Mouse (Mus musculus): ENCODE results near the gene Dennd5a. TPM values are rescaled to one million over a fixed set of nuclear protein-coding genes. Genes with fewer than 3 reads are reported as not detected.

The Dennd5a gene
- total RNA-seq, 2 experiments from 2014 or later, result 50.2 to 57.4 TPM

GRCm38 (mm10) chr7:109967805-109968579, 7.7 kb upstream of the Dennd5a start:
- intact Hi-C loops (cut with DNase I; ENCODE audit: low total_unique reads), result no loop called here
- DNase-seq, result peak; percentile 17

GRCm38 (mm10) chr7:109965658-109966057, 5.4 kb upstream of the Dennd5a start:
- DNase-seq, result no peak
- intact Hi-C loops (cut with DNase I; ENCODE audit: low total_unique reads), result no loop called here

DNA sequence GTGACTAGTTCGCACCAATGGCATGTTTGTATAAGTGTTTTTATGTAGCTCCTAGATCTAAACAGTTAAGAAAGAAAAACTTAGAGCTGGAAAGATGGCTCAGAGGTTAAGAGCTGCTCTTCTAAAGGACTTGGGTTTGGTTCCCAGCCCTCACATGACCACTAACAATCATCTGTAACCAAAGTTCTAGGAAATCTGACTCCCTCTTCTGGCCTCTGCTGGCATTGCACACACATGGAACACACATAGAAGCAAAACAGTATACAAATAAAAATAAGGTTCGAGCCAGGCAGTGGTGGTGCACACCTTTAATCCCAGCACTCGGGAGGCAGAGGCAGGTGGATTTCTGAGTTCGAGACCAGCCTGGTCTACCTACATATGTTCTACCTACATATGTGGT, 3.4 kb upstream of the Dennd5a start:
- DNase-seq, result no peak
- intact Hi-C loops (cut with DNase I; ENCODE audit: low total_unique reads), result no loop called here

DNA sequence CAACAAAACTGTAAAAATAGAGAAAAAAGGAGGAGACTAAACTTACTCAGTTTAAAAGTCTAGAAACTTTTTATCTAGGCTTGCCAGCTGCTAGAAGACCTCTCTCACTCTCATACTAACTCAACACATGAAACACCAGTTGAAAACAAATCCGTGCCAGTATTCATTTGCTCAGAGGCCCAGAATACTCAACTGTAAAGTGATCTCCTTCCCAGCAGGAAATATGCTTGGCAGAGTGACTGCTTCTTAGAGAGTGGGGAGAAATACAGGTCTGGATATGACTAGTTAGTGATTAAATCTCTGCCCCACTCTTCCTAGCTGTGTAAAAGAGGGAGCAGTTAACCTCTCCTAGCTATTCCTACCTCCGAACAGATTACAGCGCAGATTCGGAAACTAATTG, 2.3 kb upstream of the Dennd5a start:
- no peak for DNase-seq
- intact Hi-C loops (cut with DNase I; ENCODE audit: low total_unique reads), result no loop called here

- no peak for DNase-seq
- intact Hi-C loops (cut with DNase I; ENCODE audit: low total_unique reads), result no loop called here
These were observed 1.3 kb upstream of the Dennd5a start for GRCm38 (mm10) chr7:109961570-109961969.

GRCm38 (mm10) chr7:109960613-109961154, 414 bp upstream of the Dennd5a start:
- intact Hi-C loops (cut with DNase I; ENCODE audit: low total_unique reads), result no loop called here
- DNase-seq, result no peak

DNA sequence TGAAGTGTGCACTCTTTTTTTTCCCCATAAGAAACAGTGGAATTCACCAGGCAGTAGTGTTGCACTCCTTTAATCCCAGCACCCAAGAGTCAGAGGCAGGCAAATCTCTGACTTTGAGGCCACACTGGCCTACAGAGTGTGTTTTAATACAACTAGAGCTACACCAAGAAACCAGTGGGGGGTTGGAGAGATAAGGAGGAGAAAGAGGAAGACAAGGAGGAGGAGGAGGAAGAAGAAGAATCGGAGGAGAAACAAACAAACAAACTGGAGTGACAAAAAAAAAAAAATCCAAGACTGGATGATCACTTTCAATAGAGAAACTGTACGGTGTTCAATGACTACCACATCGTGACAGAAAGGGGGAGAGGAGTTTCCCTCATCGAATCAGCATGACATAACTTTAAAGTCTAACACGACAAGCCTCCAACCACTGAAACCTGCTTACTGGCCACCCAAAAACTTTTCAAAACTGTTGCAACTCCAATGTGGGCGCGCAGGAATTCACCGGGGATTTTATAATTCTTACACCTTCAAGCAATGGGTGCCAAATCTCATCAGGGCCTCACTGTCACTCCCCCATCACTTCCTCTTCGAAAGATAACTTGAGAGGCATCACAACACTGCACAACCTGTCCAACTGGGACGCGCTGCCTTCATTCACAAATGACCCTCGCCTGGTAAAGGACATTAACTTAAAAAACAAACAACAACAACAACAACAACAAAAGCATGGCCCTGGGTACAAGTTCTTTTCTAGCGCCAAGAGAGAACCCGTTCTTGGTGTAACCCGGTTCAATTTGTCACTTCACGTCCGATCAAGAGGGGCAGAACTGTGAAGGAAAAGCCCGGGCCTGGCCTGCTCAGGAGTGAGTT, 1.2 kb downstream of the Dennd5a start:
- intact Hi-C loops (cut with DNase I; ENCODE audit: low total_unique reads), result no loop called here
- peak; percentile 33 for DNase-seq

- intact Hi-C loops (cut with DNase I; ENCODE audit: low total_unique reads), result no loop called here
- DNase-seq, result no peak
These were observed 2.1 kb downstream of the Dennd5a start for GRCm38 (mm10) chr7:109957996-109958789.

- DNase-seq, result no peak
- intact Hi-C loops (cut with DNase I; ENCODE audit: low total_unique reads), result no loop called here
These were observed 5.5 kb downstream of the Dennd5a start for GRCm38 (mm10) chr7:109954622-109955401.

- intact Hi-C loops (cut with DNase I; ENCODE audit: low total_unique reads), result no loop called here
- DNase-seq, result no peak
These were observed 9.0 kb downstream of the Dennd5a start for GRCm38 (mm10) chr7:109951297-109951696.

DNA sequence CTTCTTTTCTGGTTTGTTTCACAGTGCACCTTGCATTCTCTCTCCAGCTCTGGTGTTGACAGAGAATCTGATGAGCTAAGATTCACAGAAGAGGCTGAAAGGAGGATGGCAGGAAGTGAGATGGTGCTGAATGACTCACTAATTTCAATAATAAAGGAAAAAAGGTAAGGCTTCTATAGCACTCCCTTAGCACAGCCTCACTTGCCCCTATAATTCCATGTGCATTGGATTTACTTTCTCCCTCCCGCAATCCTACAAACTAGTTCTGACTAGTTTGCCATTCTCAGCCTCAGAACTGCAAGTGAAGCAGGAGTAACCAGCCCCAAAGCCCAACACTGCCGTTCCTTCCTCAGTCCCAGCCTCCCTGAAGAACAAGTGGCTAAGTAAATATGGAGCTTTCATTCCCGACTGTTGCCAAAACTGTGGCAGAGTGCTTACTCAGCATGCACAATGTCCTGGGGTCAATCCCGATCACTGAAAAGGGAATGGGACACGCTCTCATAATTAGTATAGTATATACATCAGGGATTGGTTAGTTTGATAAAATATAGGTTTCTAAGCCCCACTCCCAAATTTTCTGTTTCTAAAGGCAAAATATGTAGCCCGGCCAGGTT, 15.7 kb downstream of the Dennd5a start:
- intact Hi-C loops (cut with DNase I; ENCODE audit: low total_unique reads), result no loop called here
- no peak for DNase-seq

GRCm38 (mm10) chr7:109929628-109930027, 30.6 kb downstream of the Dennd5a start:
- DNase-seq, result no peak
- intact Hi-C loops (cut with DNase I; ENCODE audit: low total_unique reads), result no loop called here

DNA sequence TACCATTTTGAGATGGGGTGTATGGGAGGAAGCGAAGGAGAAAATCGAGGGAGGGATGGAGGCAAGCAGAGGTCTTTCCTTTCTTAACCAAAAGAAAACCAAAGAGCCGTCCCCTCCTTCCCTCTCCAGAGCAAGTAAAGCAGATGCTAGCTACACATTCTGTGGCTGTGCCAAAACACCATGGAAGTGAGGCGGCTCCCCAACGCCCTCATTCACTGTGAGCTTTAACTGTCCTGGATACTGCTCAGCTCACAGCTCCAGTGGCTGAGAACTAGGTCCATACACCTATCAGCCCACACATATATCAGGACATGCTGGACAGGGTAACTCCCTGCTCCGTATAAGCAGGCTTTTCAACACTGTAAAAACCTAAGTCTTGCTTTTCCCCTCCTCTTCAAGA, 31.9 kb downstream of the Dennd5a start:
- no peak for DNase-seq
- intact Hi-C loops (cut with DNase I; ENCODE audit: low total_unique reads), result no loop called here

GRCm38 (mm10) chr7:109924965-109925364, 35.3 kb downstream of the Dennd5a start:
- intact Hi-C loops (cut with DNase I; ENCODE audit: low total_unique reads), result no loop called here
- DNase-seq, result no peak

- DNase-seq, result no peak
- intact Hi-C loops (cut with DNase I; ENCODE audit: low total_unique reads), result no loop called here
These were observed 37.4 kb downstream of the Dennd5a start for GRCm38 (mm10) chr7:109922889-109923288.

DNA sequence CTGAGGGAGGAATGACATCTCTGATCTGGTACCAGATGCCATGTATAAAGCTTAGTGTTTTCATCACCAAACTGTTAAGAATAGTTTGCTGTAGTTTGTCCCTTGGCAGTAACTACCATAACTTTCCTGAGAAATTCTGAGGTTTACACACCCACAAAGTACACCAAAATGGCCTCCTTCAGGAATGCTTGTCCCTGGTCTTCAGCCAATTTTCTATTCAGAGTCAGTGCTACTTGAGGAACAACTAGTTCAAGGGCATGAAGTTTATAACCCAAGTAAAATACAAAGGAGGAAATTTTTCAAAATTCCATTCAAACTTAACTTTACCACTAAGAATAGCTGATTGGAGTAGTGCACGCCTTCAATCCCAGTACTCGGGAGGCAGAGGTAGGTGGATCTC, 54.1 kb downstream of the Dennd5a start:
- intact Hi-C loops (cut with DNase I; ENCODE audit: low total_unique reads), result no loop called here
- no peak for DNase-seq

DNA sequence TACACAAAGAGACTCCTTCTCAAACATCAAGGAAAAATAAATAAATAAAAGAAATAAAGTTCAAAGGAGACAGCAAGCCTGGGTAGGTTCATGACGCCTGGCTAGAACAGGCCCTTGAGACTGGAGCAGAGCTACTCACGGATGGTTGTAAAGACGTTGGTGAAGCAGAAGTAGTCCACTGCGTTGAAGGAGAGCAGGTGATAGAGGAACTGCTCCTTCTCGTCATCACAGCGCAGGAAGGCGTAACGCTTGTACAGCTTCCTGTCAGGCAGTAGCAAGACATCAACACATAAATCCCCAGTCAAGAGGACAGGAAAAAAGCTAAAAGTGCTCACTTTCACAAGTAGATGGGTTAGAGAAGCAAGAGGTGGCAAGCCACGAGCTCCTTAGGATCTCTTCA, 59.3 kb downstream of the Dennd5a start:
- intact Hi-C loops (cut with DNase I; ENCODE audit: low total_unique reads), result no loop called here
- no peak for DNase-seq

- intact Hi-C loops (cut with DNase I; ENCODE audit: low total_unique reads), result no loop called here
- DNase-seq, result no peak
These were observed 61.4 kb downstream of the Dennd5a start for GRCm38 (mm10) chr7:109898911-109899310.

GRCm38 (mm10) chr7:109892530-109892929, 67.7 kb downstream of the Dennd5a start:
- intact Hi-C loops (cut with DNase I; ENCODE audit: low total_unique reads), result loop anchor here (5.0 kb wide), 2 partner anchors 100 to 180 kb away; no protein-coding TSS in a partner anchor

More at GRCm38 (mm10) chr7:109892530-109892929, 67.7 kb downstream of the Dennd5a start:
- peak; percentile 76 for DNase-seq
